Mouse (Mus musculus) heart, postnatal 0 days (tissue): Measurements from ENCODE around the gene Hmgcs2.

Experiments
- CTCF ChIP-seq: IDR thresholded peaks from 2 replicates; pipeline ENCODE4 v1.5.1; 2016; ENCODE audit warnings: antibody characterized with exemption, control low read depth, low read depth
- EP300 ChIP-seq: IDR thresholded peaks from 2 replicates; pipeline ENCODE4 v1.6.1; 2016; ENCODE audit warnings: antibody characterized with exemption, low read depth

DNA sequence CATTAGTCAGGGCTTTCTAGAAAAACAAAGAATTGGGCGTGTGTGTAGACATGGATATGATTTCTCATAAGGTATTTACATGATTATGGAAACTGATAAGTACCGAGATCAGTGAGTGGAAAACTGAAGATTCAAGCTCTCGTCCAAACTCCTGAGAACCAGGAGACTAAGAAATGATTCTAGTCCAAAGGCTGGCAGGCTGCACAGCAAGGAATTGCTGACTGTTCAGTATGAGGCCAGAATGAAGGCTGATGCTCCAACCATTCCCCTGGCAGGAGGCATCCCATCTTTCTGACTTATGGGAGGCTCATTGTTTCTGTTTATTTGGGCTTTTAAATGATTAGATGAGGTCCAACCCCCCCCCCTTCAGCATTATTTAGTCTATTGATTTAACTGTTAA, 19.7 kb upstream of the Hmgcs2 start:
- no peak for TF ChIP-seq EP300
- TF ChIP-seq CTCF = no peak
